Mouse (Mus musculus) liver, embryonic 12.5 days (tissue): ENCODE measurements at regions not wholly inside any gene's neighbourhood (a gene's known extent, or its start where the extent isn't known, plus 50 kb on each side); places are given as distances from the start of the nearest gene placed in this dataset.
A peak's percentile ranks its signal among the peaks of the same experiment; 100 is the strongest.

Experiments used
- ATAC-seq: fragments of 200-750 bp; cut with Nextera tagmentation; 2 replicates; pipeline ENCODE4 v1.8.0; 2017; ENCODE audit warnings: moderate number of reproducible peaks, mild to moderate bottlenecking, moderate library complexity
- H3K27ac ChIP-seq: fragments of 300-500 bp; sonication (generic); 2 replicates; pipeline ENCODE4 v1.5.1; 2016; ENCODE audit warnings: mild to moderate bottlenecking
- H3K27me3 ChIP-seq: fragments of 300-500 bp; sonication (generic); replicated peaks from 2 replicates; pipeline ENCODE4 v1.6.1; 2016; ENCODE audit warnings: mild to moderate bottlenecking, moderate library complexity
- H3K36me3 ChIP-seq: fragments of 300-500 bp; sonication (generic); 2 replicates; pipeline ENCODE4 v1.6.1; 2016; ENCODE audit warnings: mild to moderate bottlenecking, moderate library complexity
- H3K4me1 ChIP-seq: fragments of 300-500 bp; sonication (generic); 2 replicates; pipeline ENCODE4 v1.6.1; 2016
- H3K4me2 ChIP-seq: fragments of 300-500 bp; sonication (generic); 2 replicates; pipeline ENCODE4 v1.6.1; 2016; ENCODE audit warnings: mild to moderate bottlenecking, moderate library complexity
- H3K4me3 ChIP-seq: fragments of 300-500 bp; sonication (generic); 2 replicates; pipeline ENCODE4 v1.5.1; 2016; ENCODE audit warnings: mild to moderate bottlenecking, moderate library complexity
- H3K9ac ChIP-seq: fragments of 300-500 bp; sonication (generic); 2 replicates; pipeline ENCODE4 v1.6.1; 2016; ENCODE audit warnings: mild to moderate bottlenecking, moderate library complexity
- H3K9me3 ChIP-seq: fragments of 300-500 bp; sonication (generic); replicated peaks from 2 replicates; pipeline ENCODE4 v1.6.1; 2016; ENCODE audit warnings: mild to moderate bottlenecking, moderate library complexity
- WGBS: fragments of 180-500 bp; shearing (Covaris S2); methylation state at CpG from one replicate; pipeline ENCODE4 v1.1.7; 2016; ENCODE audit not compliant: insufficient replicate concordance; 5-methylcytosine and 5-hydroxymethylcytosine counted together

GRCm38 (mm10) chr4:45746451-45746850, 52.4 kb upstream of the Aldh1b1 start:
- H3K4me3 ChIP-seq: no peak overlapping the region
- H3K9ac ChIP-seq: no peak overlapping the region
- no peak for ATAC-seq
- H3K36me3 ChIP-seq: no peaks in the 10 kb centered on the region
- H3K27ac ChIP-seq: 0 out of 2 replicates have a peak overlapping the region, but pooled peaks have one; percentile 46
- H3K27me3 ChIP-seq: peaks cover 4% of the 10 kb centered on the region; the same call in 1 of the 2 replicates
- no peaks in the 10 kb centered on the region for H3K9me3 ChIP-seq
- peaks cover 25% of the 10 kb centered on the region for H3K4me1 ChIP-seq
- 69% methylated on average over 3 of the region's 3 CpGs for WGBS
- no peak overlapping the region for H3K4me2 ChIP-seq

DNA sequence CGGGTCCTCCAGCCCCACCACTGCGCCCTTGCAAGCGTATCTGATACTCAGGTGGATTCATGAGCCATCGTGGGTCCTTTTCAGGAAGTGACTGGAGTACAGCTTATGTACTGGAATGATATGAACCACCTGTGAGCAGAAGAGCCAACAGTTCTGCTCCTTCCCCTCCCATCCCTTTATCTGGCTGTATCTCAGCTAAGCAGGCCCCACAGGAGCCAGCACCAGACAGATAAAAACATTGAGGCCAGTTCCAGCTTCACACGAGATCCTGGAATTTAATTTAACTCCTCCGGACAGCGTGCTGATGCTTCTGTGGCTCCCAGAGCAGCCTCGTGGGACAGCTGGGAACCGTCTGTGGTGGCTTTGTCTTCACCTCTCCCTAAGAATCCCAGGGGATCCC, 53.1 kb upstream of the Aldh1b1 start:
- peak; percentile 85 for ATAC-seq
- H3K4me1 ChIP-seq: peaks cover 25% of the 10 kb centered on the region

GRCm38 (mm10) chr4:45744849-45745407, 53.9 kb upstream of the Aldh1b1 start:
- peak; percentile 28; the same call in 1 of the 2 replicates for ATAC-seq

More for the DNA sequence above, 53.1 kb upstream of the Aldh1b1 start:
- H3K4me3 ChIP-seq: no peak overlapping the region
- 30% methylated on average over 9 of the region's 9 CpGs for WGBS
- no peaks in the 10 kb centered on the region for H3K9me3 ChIP-seq
- H3K9ac ChIP-seq: no peak overlapping the region; the same call in 1 of the 2 replicates
- H3K27ac ChIP-seq: peak overlapping the region; percentile 58
- peaks cover 11% of the 10 kb centered on the region for H3K27me3 ChIP-seq
- peak overlapping the region; percentile 42 for H3K4me2 ChIP-seq
- H3K36me3 ChIP-seq: no peaks in the 10 kb centered on the region

DNA sequence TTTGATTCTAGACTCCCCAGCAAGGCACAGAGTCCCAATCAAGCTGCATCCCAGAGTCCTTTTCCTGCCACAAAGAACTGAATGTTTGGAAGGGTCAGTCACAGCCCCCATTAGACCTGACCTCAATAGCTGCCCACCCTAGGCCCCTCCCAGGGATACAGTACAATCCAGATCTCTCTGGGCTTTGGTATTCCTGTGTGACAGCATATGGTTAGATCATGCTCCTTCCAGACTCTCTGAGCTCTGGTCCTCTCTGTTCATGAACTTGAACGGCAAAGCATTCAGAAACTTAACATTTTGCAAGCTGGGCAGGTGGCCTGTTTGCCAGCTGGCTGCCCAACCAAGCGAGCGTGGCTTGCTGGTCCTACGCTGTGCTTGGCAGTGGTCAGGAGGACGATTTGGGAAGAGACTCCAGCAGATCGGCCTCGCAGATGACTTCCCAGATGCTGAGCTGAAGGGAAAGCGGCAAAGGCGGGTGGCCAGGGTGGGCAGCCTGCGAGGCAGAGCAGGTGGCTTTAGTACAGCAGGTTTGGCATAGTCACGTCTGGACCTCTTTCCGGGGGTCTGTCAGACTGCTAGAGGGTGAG, 58.0 kb upstream of the Aldh1b1 start:
- H3K4me1 ChIP-seq: peaks cover 16% of the 10 kb centered on the region
- H3K36me3 ChIP-seq: no peaks in the 10 kb centered on the region
- H3K9me3 ChIP-seq: no peaks in the 10 kb centered on the region
- no peak overlapping the region for H3K4me3 ChIP-seq
- no peak for ATAC-seq
- H3K9ac ChIP-seq: no peak overlapping the region
- WGBS: 77% methylated on average over 12 of the region's 12 CpGs
- H3K27me3 ChIP-seq: peaks cover 38% of the 10 kb centered on the region
- H3K4me2 ChIP-seq: no peak overlapping the region
- no peak overlapping the region for H3K27ac ChIP-seq

More at GRCm38 (mm10) chr4:45744849-45745407, 53.9 kb upstream of the Aldh1b1 start:
- Histone ChIP-seq H3K4me3 (no peak overlapping the region), H3K4me2 (peak overlapping the region; percentile 42), H3K9me3 (no peaks in the 10 kb centered on the region), H3K9ac (no peak overlapping the region), H3K27me3 (peaks cover 15% of the 10 kb centered on the region), H3K4me1 (peaks cover 25% of the 10 kb centered on the region), H3K27ac (peak overlapping the region; percentile 58), H3K36me3 (no peaks in the 10 kb centered on the region)
- WGBS: 49% methylated on average over 4 of the region's 4 CpGs

- WGBS: 72% methylated on average over 5 of the region's 5 CpGs
Observed at GRCm38 (mm10) chr4:45740319-45740718, 58.5 kb upstream of the Aldh1b1 start.

DNA sequence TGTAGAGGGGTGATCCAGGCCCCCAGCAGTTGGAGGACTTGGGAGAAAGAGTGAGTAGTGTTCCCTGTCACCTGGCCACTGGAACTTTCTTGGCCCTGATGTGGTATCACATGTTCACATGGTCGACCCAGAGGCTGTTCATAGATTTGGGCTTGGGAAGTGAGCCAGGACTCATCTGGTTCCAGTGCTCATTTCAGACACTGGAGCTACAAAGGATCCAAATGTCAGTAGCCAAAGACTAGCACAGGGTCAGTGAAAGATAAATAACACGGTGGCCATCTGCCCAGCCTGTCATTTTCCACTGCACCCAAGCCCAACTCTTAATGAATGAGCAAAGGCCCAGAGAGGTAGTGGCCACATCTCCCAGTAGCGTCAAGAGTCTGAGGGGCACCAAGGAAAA, 59.1 kb upstream of the Aldh1b1 start:
- Histone ChIP-seq H3K9me3 (no peaks in the 10 kb centered on the region), H3K4me1 (peaks cover 5% of the 10 kb centered on the region), H3K36me3 (no peaks in the 10 kb centered on the region), H3K27ac (no peak overlapping the region), H3K9ac (no peak overlapping the region), H3K4me3 (no peak overlapping the region), H3K4me2 (no peak overlapping the region), H3K27me3 (peaks cover 38% of the 10 kb centered on the region)
- ATAC-seq: no peak
- WGBS: 56% methylated on average over 3 of the region's 3 CpGs

More at GRCm38 (mm10) chr4:45740319-45740718, 58.5 kb upstream of the Aldh1b1 start:
- ATAC-seq: no peak
- no peak overlapping the region for H3K9ac ChIP-seq
- peaks cover 11% of the 10 kb centered on the region for H3K4me1 ChIP-seq
- no peak overlapping the region for H3K27ac ChIP-seq
- no peak overlapping the region for H3K4me3 ChIP-seq
- peaks cover 38% of the 10 kb centered on the region for H3K27me3 ChIP-seq
- no peaks in the 10 kb centered on the region for H3K9me3 ChIP-seq
- no peak overlapping the region for H3K4me2 ChIP-seq
- no peaks in the 10 kb centered on the region for H3K36me3 ChIP-seq

DNA sequence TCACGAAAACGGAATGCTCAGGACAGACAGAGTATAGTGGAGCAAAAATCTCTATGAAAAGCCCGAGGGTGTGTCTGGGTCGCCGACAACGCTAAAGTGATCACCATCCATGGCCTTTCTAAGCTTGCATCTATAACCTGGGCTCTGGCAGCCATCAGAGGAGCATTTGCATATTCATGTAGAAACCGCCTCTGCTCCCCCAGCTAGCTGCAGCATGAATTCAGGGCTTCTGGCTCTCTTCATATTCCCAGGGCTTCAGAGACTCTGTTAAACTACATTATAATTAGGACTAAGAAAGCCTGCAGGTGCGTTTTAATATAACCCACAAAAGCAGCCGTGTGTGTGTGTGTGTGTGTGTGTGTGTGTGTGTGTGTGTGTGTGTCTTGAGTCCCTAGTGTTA, 59.7 kb upstream of the Aldh1b1 start:
- ATAC-seq: no peak
- Histone ChIP-seq H3K4me3 (no peak overlapping the region), H3K9me3 (no peaks in the 10 kb centered on the region), H3K4me1 (no peaks in the 10 kb centered on the region), H3K9ac (no peak overlapping the region), H3K4me2 (no peak overlapping the region), H3K36me3 (no peaks in the 10 kb centered on the region), H3K27me3 (peaks cover 38% of the 10 kb centered on the region), H3K27ac (no peak overlapping the region)
- WGBS: 61% methylated on average over 9 of the region's 9 CpGs

DNA sequence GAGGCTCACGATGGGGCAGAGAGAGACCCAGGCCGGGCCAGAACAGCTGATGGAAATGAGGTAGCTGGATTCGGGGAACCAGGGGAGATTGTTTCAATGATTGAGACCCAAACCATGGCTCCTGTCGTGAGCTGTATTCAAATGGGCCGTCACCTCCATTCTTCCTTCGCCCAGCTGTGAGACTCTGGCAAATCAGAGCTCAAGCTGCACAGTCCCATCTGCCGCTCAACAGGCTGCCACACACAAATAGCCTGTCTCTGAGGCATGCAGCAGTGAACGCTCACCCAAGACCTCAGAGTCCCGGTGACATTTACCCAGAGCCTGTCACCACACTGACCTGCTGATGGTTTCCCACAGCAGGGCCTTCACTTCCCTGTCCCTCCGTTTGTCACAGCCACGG, 60.1 kb upstream of the Aldh1b1 start:
- no peaks in the 10 kb centered on the region for H3K36me3 ChIP-seq
- no peak overlapping the region for H3K27ac ChIP-seq
- no peak overlapping the region for H3K4me3 ChIP-seq
- H3K4me1 ChIP-seq: no peaks in the 10 kb centered on the region
- no peak overlapping the region for H3K9ac ChIP-seq
- H3K4me2 ChIP-seq: no peak overlapping the region
- no peak for ATAC-seq
- 58% methylated on average over 11 of the region's 11 CpGs for WGBS
- peaks cover 38% of the 10 kb centered on the region for H3K27me3 ChIP-seq
- no peaks in the 10 kb centered on the region for H3K9me3 ChIP-seq

DNA sequence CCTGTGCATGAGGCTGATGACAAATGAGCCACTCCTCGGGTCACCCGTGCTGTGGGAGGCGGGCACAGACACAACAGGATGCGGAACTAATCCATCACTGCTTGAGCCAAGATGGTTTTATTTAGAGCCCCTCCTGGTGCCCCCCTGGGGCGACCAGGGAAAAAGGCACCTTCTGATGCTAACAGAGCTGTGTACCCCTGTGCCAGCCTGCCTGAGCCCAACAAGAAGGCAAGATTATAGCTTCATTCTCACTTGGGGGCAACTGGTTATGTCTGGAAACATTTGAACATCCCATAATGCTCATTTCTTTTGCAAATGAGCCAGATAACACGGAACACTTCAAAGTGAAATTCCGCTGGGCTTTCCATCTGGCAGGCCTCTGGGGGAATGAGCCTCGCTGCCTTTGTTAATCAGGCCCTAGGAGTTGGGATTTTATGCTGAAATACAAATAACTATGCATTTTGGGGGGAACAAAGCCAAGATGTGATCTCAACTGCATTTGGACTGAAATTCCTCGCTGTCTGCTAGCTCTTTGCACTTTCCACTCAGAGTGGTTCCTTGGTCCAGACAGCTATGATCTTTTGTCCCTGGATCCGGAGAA, 62.5 kb upstream of the Aldh1b1 start:
- ATAC-seq: no peak

DNA sequence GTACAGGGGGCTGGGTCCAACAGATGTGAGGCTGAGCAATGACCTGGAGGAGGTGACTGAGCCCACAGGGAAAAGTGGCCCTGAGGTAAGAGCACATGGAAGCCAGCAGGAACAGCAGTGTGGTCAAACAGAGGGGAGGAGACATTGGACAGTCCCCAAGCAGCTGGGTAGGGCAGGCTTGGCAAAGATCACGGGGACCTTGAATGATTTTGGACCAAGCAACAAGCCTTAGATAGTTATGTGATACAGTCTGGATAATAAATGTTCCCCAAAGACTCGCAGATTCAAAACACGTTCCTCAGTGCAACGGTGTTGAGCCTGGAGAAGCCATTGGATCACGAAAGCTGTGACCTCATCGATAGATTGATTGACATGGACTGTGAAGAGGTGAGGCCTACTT, 64.8 kb upstream of the Aldh1b1 start:
- no peaks in the 10 kb centered on the region for H3K9me3 ChIP-seq
- H3K27me3 ChIP-seq: peaks cover 18% of the 10 kb centered on the region; the same call in 1 of the 2 replicates
- no peak overlapping the region for H3K4me2 ChIP-seq
- H3K9ac ChIP-seq: no peak overlapping the region
- ATAC-seq: no peak
- no peaks in the 10 kb centered on the region for H3K36me3 ChIP-seq
- H3K27ac ChIP-seq: no peak overlapping the region
- WGBS: 85% methylated on average over 6 of the region's 6 CpGs
- no peaks in the 10 kb centered on the region for H3K4me1 ChIP-seq
- no peak overlapping the region for H3K4me3 ChIP-seq

More for the DNA sequence above, 62.5 kb upstream of the Aldh1b1 start:
- Histone ChIP-seq H3K27me3 (peaks cover 32% of the 10 kb centered on the region), H3K9ac (no peak overlapping the region), H3K4me1 (no peaks in the 10 kb centered on the region), H3K4me3 (no peak overlapping the region), H3K4me2 (no peak overlapping the region), H3K9me3 (no peaks in the 10 kb centered on the region), H3K36me3 (no peaks in the 10 kb centered on the region), H3K27ac (no peak overlapping the region)
- 49% methylated on average over 10 of the region's 10 CpGs for WGBS

- ATAC-seq: no peak
- no peak overlapping the region for H3K27ac ChIP-seq
Observed at GRCm38 (mm10) chr4:45730862-45731831, 67.7 kb upstream of the Aldh1b1 start.

More at GRCm38 (mm10) chr4:45730862-45731831, 67.7 kb upstream of the Aldh1b1 start:
- Histone ChIP-seq H3K4me2 (no peak overlapping the region), H3K36me3 (no peaks in the 10 kb centered on the region), H3K27me3 (no peaks in the 10 kb centered on the region; the same call in 1 of the 2 replicates), H3K4me1 (no peaks in the 10 kb centered on the region), H3K9me3 (no peaks in the 10 kb centered on the region), H3K9ac (no peak overlapping the region), H3K4me3 (no peak overlapping the region)
- 36% methylated on average over 14 of the region's 14 CpGs for WGBS
